Mouse (Mus musculus): Measurements from ENCODE around the gene Brd4. TPM values are rescaled to one million over a fixed set of nuclear protein-coding genes. Genes with fewer than 3 reads are reported as not detected.

The Brd4 gene
- polyA plus RNA-seq, 1 experiment from 2014 or later: 84.5 TPM

DNA sequence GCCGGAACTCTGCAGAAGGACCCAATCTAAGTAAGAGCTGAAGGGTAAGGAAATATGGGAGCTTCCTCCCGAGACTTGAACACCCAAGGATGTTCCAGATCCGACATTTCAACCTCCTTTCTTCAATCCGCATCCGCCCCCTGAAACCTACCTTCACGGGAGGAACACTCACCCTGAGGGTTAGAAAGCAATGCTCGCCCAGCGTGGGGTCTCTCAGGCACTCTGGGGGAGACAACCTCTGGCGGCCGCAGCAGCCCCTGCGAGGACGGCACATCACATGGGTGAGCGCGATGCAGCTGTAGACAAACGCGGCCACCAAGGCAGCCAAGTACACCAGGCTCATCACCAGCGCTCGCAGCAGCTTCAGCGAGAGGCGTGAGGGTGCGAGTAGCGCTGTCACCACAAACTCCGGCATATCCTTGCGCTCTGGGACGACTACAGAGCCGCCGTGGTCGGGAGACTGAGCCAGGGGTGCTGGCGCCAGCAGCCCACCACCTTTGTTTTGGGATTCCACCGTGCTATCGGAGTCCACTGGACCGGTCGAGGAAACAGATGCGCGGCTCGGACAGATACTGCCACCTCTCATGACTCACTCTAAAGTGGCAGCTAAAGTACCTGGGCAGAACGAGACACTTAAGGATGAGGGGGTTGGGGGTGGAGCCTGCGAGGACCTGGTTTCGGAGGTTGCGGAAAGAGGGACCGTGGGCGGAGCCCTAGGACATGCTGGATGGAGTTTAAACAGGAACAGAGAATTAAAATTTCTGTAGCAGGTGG, 95.5 kb downstream of the Brd4 start, which contains the start of gene Ephx3:
Gene Ephx3 (minus strand): TSS at position 687 of the 774 bp plus-strand sequence.
- Histone ChIP-seq H3K4me1 (peaks cover 11% of the 10 kb centered on the region), H3K9ac (peak within 1 kb of the TSS; percentile 60), H3K4me2 (peak within 1 kb of the TSS; percentile 70), H3K4me3 (peak within 1 kb of the TSS; percentile 37), H3K36me3 (ENCODE audit: poor library complexity, severe bottlenecking) (no peaks in the 10 kb centered on the region), H3K27me3 (peaks cover 19% of the 10 kb centered on the region), H3K9me3 (replicated peaks) (no peaks in the 10 kb centered on the region), H3K27ac (no peak within 1 kb of the TSS)
- WGBS: 5% methylated on average over 42 of the region's 42 CpGs
- peak; percentile 70; the same call in 1 of the 2 replicates for ATAC-seq

DNA sequence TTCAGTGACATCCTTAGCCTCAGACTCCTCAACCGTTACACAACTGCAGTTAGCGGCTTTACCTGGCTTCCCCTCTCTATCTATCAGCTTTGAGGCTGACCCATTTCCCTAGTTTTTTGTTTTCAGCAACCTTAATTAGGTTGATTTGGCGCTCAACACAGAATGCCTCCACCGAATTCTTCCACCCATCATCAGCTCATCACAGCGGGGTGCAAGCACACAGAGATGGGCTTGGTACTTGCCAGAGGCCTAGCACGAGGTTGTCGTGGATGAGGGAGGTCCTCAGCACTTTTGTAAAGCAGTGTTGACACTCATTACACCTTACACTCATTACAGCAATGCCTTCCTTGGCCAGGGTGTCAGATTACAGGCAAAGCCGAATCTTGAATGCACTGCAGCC, 101.5 kb downstream of the Brd4 start:
- ATAC-seq: no peak
- Histone ChIP-seq H3K9ac (0 out of 2 replicates have a peak overlapping the region, but pooled peaks have one; percentile 8), H3K27ac (no peak overlapping the region), H3K36me3 (ENCODE audit: poor library complexity, severe bottlenecking) (no peaks in the 10 kb centered on the region), H3K4me2 (no peak overlapping the region), H3K9me3 (replicated peaks) (no peaks in the 10 kb centered on the region), H3K4me3 (no peak overlapping the region), H3K27me3 (peaks cover 1% of the 10 kb centered on the region), H3K4me1 (peaks cover 27% of the 10 kb centered on the region)
- 10% methylated on average over 8 of the region's 8 CpGs for WGBS

DNA sequence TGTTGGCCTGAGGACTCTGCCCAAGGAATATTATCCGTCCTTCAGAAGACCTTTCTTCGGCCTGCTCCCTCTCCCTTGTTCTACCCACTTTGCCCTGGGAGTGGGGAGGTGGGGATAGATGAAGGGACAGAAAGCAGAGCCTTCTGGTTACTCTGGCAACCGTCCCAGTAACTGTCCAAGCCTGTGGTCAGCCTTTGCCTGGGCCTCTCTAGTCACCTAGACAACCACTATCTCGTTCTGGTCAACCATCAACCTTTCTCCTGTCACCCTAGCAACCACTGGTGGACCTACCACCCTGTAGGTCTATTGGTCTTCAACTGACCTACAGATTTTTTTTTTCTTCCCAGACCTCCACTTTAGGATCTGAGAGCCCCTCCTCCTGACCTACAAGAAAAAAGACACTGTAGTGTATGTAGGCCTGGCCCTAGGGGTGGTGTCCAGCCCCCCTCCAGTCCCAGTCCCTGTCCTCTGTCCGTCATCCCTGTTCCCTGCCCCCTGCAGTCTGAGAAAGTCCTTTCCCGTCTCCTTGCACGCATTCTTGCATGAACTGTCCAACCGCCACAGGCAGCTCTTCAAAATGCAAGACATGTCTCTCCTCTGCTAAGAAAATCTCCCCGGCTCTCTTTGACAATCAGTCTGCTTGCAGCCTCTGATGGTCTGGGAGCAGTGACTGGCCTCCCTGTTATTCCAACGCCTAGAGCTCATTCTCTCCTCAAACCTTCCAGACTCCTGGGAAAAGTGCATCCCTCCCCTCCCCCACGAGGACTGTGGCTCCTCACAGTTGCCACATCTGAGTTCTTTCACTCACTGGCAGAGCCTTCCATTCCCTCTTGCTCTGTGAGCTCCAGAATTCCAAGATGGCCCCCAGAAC, 104.7 kb downstream of the Brd4 start:
- H3K9me3 ChIP-seq (replicated peaks): no peaks in the 10 kb centered on the region
- H3K27me3 ChIP-seq: no peaks in the 10 kb centered on the region
- H3K9ac ChIP-seq: no peak overlapping the region
- no peaks in the 10 kb centered on the region for H3K36me3 ChIP-seq (ENCODE audit: poor library complexity, severe bottlenecking)
- H3K4me2 ChIP-seq: peak overlapping the region; percentile 0; the same call in 1 of the 2 replicates
- H3K4me3 ChIP-seq: no peak overlapping the region
- ATAC-seq: 0 out of 2 replicates have a peak, but pooled peaks have one; percentile 53
- peaks cover 27% of the 10 kb centered on the region for H3K4me1 ChIP-seq
- H3K27ac ChIP-seq: peak overlapping the region; percentile 75
- WGBS: 33% methylated on average over 11 of the region's 11 CpGs

DNA sequence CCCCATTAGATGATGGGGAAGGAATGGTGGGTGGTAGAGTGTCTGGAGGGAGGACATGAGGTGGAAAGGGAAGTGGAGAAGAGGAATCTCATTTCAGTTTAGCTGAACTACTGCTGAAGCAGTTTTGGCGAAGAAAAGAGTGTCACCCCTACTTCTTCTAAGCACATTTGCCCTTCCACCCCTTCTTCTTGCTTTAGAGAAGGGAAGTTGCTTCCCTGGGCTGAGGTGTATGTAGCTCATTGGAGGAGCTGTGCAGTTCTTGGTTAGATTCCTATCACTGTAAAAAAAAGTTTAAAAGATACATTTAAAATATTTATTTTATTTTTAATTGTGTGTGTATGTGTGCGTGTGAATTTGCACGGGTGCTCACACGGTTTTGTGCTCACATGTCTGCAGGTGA, 107.6 kb downstream of the Brd4 start:
- no peak overlapping the region for H3K27ac ChIP-seq
- H3K4me2 ChIP-seq: no peak overlapping the region
- H3K9me3 ChIP-seq (replicated peaks): no peaks in the 10 kb centered on the region
- no peak for ATAC-seq
- H3K9ac ChIP-seq: no peak overlapping the region
- no peaks in the 10 kb centered on the region for H3K27me3 ChIP-seq
- no peak overlapping the region for H3K4me3 ChIP-seq
- WGBS: 87% methylated on average over 4 of the region's 4 CpGs
- H3K4me1 ChIP-seq: peaks cover 18% of the 10 kb centered on the region
- no peaks in the 10 kb centered on the region for H3K36me3 ChIP-seq (ENCODE audit: poor library complexity, severe bottlenecking)

DNA sequence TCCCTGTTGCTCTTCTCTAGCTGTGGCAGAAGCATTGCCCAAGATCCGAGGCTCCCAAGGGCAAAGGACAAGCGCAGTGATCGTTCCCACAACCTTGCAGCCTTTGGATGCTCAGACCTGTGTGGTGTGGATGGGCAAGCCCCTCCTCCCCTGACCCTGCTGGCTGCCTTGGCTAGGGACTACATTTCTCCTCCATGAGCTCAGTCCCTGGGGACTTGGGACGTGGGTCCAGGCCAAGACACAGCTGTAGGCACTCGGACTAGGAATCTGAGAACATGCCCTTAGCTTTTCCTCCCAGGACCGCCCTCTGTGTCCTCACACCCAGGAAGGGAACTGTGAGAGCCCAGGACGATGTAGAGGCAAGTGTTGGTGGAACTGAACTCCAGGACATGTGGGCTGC, 111.4 kb downstream of the Brd4 start:
- Histone ChIP-seq H3K27ac (no peak overlapping the region), H3K27me3 (no peaks in the 10 kb centered on the region), H3K4me2 (no peak overlapping the region), H3K9ac (no peak overlapping the region), H3K4me3 (no peak overlapping the region), H3K4me1 (no peaks in the 10 kb centered on the region), H3K9me3 (replicated peaks) (no peaks in the 10 kb centered on the region), H3K36me3 (ENCODE audit: poor library complexity, severe bottlenecking) (no peaks in the 10 kb centered on the region)
- 64% methylated on average over 7 of the region's 7 CpGs for WGBS
- no peak for ATAC-seq

DNA sequence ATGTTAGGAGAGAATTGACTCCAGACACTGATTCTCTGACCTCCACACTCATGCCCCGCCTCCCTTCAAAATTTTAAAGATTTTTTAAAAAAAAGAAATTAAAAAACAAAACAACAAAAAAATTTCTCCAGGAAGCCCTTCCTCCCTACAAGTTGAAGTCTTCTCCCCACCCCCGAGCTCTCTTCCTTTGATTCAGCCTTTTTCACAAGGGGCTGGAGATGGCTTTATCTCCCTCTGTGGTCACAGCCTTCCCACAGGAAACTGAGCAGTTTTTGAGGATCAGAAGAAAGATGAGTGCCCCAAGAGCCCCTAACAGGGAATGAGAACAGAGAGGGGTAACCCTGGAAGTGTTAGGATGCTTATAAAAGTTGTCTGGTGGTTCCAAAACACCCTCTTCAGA, 112.0 kb downstream of the Brd4 start:
- Histone ChIP-seq H3K36me3 (ENCODE audit: poor library complexity, severe bottlenecking) (no peaks in the 10 kb centered on the region), H3K4me1 (no peaks in the 10 kb centered on the region), H3K27ac (no peak overlapping the region), H3K4me2 (no peak overlapping the region), H3K9me3 (replicated peaks) (no peaks in the 10 kb centered on the region), H3K4me3 (no peak overlapping the region), H3K27me3 (no peaks in the 10 kb centered on the region), H3K9ac (no peak overlapping the region)
- ATAC-seq: no peak
- 78% methylated on average over 2 of the region's 2 CpGs for WGBS

DNA sequence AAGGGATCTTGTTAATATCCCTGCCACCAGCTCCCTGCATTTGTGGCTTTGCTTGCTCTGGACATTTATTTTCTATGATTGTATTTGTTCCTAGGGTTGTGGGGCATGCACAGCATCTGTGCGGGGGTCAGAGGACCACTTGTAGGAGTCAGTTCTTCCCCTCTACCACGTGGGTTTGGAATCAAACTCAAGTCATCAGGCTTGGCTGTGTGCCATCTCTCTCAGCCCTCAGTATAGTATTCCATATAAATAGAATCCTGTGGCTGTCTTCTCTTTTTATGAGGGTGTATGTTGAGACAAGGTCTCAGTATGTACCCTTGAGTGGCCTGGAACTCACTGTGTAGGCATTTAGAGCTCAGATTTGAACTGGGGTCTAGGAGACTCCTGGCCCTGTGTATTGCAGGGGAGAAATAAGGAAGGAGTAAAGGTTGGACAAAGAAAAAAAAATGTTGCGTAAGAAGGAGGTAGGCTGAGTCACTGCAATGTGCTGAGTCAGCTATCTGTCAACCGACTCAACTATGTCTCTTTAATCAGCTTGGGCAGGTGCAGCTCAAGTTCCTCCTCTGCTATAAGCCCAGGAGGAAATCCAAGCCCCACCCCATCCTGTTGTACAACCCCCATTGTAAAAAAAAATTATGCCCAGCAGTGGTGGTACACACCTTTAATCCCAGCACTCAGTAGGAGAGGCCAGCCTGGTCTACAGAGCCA, 114.8 kb downstream of the Brd4 start:
- peaks cover 20% of the 10 kb centered on the region for H3K4me1 ChIP-seq
- WGBS: 85% methylated on average over 4 of the region's 4 CpGs
- H3K27ac ChIP-seq: no peak overlapping the region
- ATAC-seq: no peak
- no peaks in the 10 kb centered on the region for H3K9me3 ChIP-seq (replicated peaks)
- H3K4me3 ChIP-seq: no peak overlapping the region
- no peaks in the 10 kb centered on the region for H3K27me3 ChIP-seq
- H3K4me2 ChIP-seq: no peak overlapping the region
- no peaks in the 10 kb centered on the region for H3K36me3 ChIP-seq (ENCODE audit: poor library complexity, severe bottlenecking)
- H3K9ac ChIP-seq: no peak overlapping the region

DNA sequence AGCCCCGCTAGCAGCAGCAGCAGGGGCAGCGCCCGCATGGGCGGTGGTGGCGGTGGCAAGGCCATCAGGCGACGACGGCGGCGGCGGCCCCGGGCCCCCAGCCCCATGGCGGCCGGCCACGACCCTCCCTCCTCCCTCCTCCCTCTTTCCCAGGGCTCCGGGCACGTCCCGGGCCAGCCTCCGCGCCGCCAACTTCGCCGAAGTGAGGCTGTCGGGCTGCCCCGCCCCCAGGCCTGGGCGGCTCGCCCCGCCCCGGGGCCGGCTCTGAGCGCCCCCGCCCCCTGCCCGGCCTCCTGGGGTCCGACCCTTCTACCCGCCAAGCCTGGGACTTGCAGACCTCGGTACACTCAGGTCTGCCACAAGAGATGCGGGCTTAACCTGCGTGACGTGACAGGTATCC, 117.8 kb downstream of the Brd4 start, which contains the start of gene Notch3:
Gene Notch3 (minus strand): TSS at position 166 of the 400 bp plus-strand sequence.
- H3K4me1 ChIP-seq: peaks cover 50% of the 10 kb centered on the region
- H3K27ac ChIP-seq: peak within 1 kb of the TSS; percentile 90
- H3K9me3 ChIP-seq (replicated peaks): no peaks in the 10 kb centered on the region
- peak within 1 kb of the TSS; percentile 87 for H3K4me2 ChIP-seq
- peak within 1 kb of the TSS; percentile 81 for H3K9ac ChIP-seq
- WGBS: under 1% methylated on average over 29 of the region's 39 CpGs
- no peaks in the 10 kb centered on the region for H3K36me3 ChIP-seq (ENCODE audit: poor library complexity, severe bottlenecking)
- no peaks in the 10 kb centered on the region for H3K27me3 ChIP-seq
- peak within 1 kb of the TSS; percentile 62 for H3K4me3 ChIP-seq
- peak; percentile 67 for ATAC-seq

DNA sequence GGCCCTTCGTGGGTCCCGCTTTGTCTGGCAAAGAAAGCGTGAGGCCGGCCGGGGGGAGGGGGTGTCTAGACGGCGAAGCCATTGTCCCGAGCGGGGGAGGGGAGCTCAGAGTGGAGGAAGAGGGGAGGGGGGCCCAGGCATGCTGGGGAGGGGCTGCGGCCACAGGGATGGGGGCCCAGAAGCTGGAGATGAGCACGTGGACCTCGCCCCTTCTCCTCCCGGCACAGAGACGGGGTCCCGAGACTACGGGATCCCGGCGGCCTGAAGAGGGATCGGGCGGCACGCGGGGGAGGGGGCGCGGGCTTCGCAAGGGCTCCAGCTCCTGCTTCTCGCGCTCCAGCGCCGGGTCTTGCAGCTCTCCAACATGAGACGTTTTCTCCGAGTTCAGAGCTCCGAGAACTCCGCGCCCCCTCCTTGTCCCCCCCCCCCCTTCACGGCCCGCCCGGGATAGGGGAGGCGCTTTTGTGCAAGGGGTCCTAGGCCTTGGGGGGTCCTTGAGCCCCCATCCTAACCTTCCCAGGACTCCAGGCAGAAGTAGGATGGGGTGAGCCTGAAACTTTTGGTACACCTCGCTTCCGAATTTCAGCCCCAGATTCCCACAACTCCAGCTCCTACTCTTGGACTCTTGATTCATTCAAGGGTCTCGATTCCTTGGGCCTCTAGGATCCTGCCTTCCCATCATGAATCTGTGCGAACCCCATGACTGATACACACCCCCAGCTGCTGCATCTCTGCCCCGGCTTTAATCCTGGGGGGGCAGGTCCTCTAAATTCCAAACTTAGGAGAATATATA, 118.5 kb downstream of the Brd4 start:
- Histone ChIP-seq H3K27me3 (no peaks in the 10 kb centered on the region), H3K27ac (peak overlapping the region; percentile 90), H3K9ac (peak overlapping the region; percentile 81), H3K36me3 (ENCODE audit: poor library complexity, severe bottlenecking) (no peaks in the 10 kb centered on the region), H3K9me3 (replicated peaks) (no peaks in the 10 kb centered on the region), H3K4me3 (peak overlapping the region; percentile 62), H3K4me1 (peaks cover 50% of the 10 kb centered on the region), H3K4me2 (peak overlapping the region; percentile 87)
- under 1% methylated on average over 33 of the region's 43 CpGs for WGBS
- ATAC-seq: peak; percentile 77

DNA sequence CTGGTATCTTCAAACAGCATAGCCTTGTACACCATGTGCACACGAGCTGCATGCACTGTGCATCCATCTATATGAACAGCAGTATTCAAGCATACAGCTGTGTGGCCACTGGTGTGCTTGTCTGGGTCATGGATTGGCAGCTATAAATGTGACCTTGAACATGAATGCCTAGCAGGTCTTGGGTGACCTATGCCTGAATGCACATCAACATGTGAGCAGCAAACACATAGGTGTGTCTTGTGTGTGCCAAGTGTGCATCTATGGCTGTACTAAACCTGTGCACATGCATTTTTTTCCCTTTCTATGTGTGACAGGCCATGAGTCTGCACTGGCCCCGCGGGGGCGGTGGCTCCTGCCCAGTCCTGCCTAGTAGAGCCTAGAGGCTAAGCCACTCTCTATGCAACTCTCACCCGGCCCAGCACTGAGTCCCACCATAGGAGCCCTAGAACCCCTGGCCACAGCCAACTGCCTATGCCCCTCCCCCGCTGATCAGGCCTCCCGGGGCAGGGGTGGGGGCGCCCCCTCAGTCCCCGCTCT, 119.2 kb downstream of the Brd4 start:
- WGBS: 4% methylated on average over 9 of the region's 9 CpGs
- no peaks in the 10 kb centered on the region for H3K36me3 ChIP-seq (ENCODE audit: poor library complexity, severe bottlenecking)
- H3K4me2 ChIP-seq: peak overlapping the region; percentile 87
- peak overlapping the region; percentile 62 for H3K4me3 ChIP-seq
- peak overlapping the region; percentile 81 for H3K9ac ChIP-seq
- no peaks in the 10 kb centered on the region for H3K9me3 ChIP-seq (replicated peaks)
- H3K27me3 ChIP-seq: no peaks in the 10 kb centered on the region
- ATAC-seq: peak; percentile 79
- H3K4me1 ChIP-seq: peaks cover 50% of the 10 kb centered on the region
- peak overlapping the region; percentile 90 for H3K27ac ChIP-seq

DNA sequence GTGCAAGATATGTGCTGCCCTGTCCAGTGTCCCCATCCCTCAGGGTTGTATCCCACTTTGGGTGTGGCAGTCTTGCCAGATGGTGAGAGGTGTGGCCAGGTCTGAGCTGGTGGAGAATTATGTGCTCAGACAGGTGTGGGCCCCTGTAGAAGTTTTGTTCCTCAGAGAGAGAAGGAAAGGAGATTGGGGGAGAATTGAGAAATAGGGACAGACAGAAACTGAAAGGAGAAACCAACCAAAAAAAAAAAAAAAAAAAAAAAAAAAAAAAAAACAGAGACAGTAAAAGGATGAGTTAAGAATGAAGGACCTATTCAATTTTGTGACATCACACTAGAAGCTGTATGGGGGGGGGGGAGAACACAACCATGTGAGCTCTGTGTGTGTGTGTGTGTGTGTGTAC, 119.7 kb downstream of the Brd4 start:
- Histone ChIP-seq H3K9ac (0 out of 2 replicates have a peak overlapping the region, but pooled peaks have one; percentile 81), H3K36me3 (ENCODE audit: poor library complexity, severe bottlenecking) (no peaks in the 10 kb centered on the region), H3K4me2 (peak overlapping the region; percentile 87), H3K27me3 (no peaks in the 10 kb centered on the region), H3K4me1 (peaks cover 50% of the 10 kb centered on the region), H3K9me3 (replicated peaks) (no peaks in the 10 kb centered on the region), H3K27ac (peak overlapping the region; percentile 90; the same call in 1 of the 2 replicates), H3K4me3 (peak overlapping the region; percentile 62)
- ATAC-seq: no peak
